Mouse (Mus musculus): ENCODE results near the gene Hs3st5.
A peak's percentile ranks its signal among the peaks of the same experiment; 100 is the strongest.

The Hs3st5 gene

GRCm38 (mm10) chr10:36800925-36801482 is 294.4 kb downstream of the Hs3st5 start:
- no peak for DNase-seq (ENCODE audit: low read depth, low spot score)

GRCm38 (mm10) chr10:36803705-36804104 is 297.1 kb downstream of the Hs3st5 start:
- DNase-seq (ENCODE audit: low read depth, low spot score): no peak

- no peak for DNase-seq (ENCODE audit: low read depth, low spot score)
Measured at GRCm38 (mm10) chr10:36805265-36805664, 298.7 kb downstream of the Hs3st5 start.

GRCm38 (mm10) chr10:36805788-36806187 is 299.2 kb downstream of the Hs3st5 start:
- DNase-seq (ENCODE audit: low read depth, low spot score): no peak

GRCm38 (mm10) chr10:36807007-36807406 is 300.4 kb downstream of the Hs3st5 start:
- DNase-seq (ENCODE audit: low read depth, low spot score): no peak

GRCm38 (mm10) chr10:36818867-36819266 is 312.3 kb downstream of the Hs3st5 start:
- DNase-seq (ENCODE audit: low read depth, low spot score): no peak

- DNase-seq (ENCODE audit: low read depth, low spot score): no peak
Measured at GRCm38 (mm10) chr10:36829079-36829478, 322.5 kb downstream of the Hs3st5 start.

- no peak for DNase-seq (ENCODE audit: low read depth, low spot score)
Measured at GRCm38 (mm10) chr10:36832204-36832603, 325.6 kb downstream of the Hs3st5 start.

GRCm38 (mm10) chr10:36834224-36834623 is 327.6 kb downstream of the Hs3st5 start:
- peak; percentile 9 for DNase-seq (ENCODE audit: low read depth, low spot score)

- no peak for DNase-seq (ENCODE audit: low read depth, low spot score)
Measured at GRCm38 (mm10) chr10:36835836-36836516, 329.4 kb downstream of the Hs3st5 start.

- no peak for DNase-seq (ENCODE audit: low read depth, low spot score)
Measured at GRCm38 (mm10) chr10:36850231-36850630, 343.6 kb downstream of the Hs3st5 start.

- no peak for DNase-seq (ENCODE audit: low read depth, low spot score)
Measured at GRCm38 (mm10) chr10:36862127-36862895, 355.7 kb downstream of the Hs3st5 start.

All from embryo, embryonic 11.5 days (tissue).